Mouse (Mus musculus): ENCODE data around the gene Ccdc28a.

- no peak for TF ChIP-seq GATA1 (IDR thresholded peaks at IDR 0.05; ENCODE audit: borderline replicate concordance, low read length)
- TF ChIP-seq FLI1 (IDR thresholded peaks at IDR 0.05; ENCODE audit: low read length) = no peak
Measured at GRCm38 (mm10) chr10:18214124-18214523, 20.7 kb downstream of the Ccdc28a start.
